8 mouse cellular contexts compared by ENCODE assay signal in genomic region chr2:116979561-116980391, GRCm38 (mm10).
DNase-seq lines count a peak whose midpoint lies in the region; ATAC-seq and TF ChIP-seq lines count a peak whose summit lies in the region.

No protein-coding gene starts in this region.

- no peak overlapping the region for H3K9ac ChIP-seq in heart, embryonic 11.5 days (ENCODE audit: low read depth, low read length)
- H3K9ac ChIP-seq in hindbrain, embryonic 16.5 days (ENCODE audit: low read depth, low read length), result no peak overlapping the region
- H3K9ac ChIP-seq in lung, postnatal 0 days (replicated peaks; ENCODE audit: low read depth), result no peak overlapping the region

- no peak overlapping the region for H3K27ac ChIP-seq in heart, embryonic 11.5 days (ENCODE audit: low read depth, low read length)
- H3K27ac ChIP-seq in hindbrain, embryonic 16.5 days (ENCODE audit: low read depth, low read length), result peak overlapping the region; percentile 8; the same call in 1 of the 2 replicates
- H3K27ac ChIP-seq in lung, postnatal 0 days (ENCODE audit: low read length), result peak overlapping the region; percentile 63; the same call in 1 of the 2 replicates

- H3K9me3 ChIP-seq in heart, embryonic 11.5 days (replicated peaks; ENCODE audit: control insufficient read depth, low read length), result no peaks in the 10 kb centered on the region
- H3K9me3 ChIP-seq in hindbrain, embryonic 16.5 days (ENCODE audit: control insufficient read depth, low read length), result no peaks in the 10 kb centered on the region
- no peaks in the 10 kb centered on the region for H3K9me3 ChIP-seq in lung, postnatal 0 days (ENCODE audit: low read length)

- H3K4me1 ChIP-seq in heart, embryonic 11.5 days (ENCODE audit: control insufficient read depth, insufficient read depth, low read length), result peaks cover 31% of the 10 kb centered on the region
- peaks cover 18% of the 10 kb centered on the region for H3K4me1 ChIP-seq in hindbrain, embryonic 16.5 days (ENCODE audit: control insufficient read depth, insufficient read depth, low read depth, low read length)
- peaks cover 13% of the 10 kb centered on the region for H3K4me1 ChIP-seq in lung, postnatal 0 days (ENCODE audit: insufficient read depth, low read depth, low read length)

- peak; percentile 74 to 86 for DNase-seq in heart, adult 18-20 months
- peak; percentile 86 for DNase-seq in Muller cell, postnatal 12 days (ENCODE audit: inconsistent ontology term)
- peak; percentile 50 for DNase-seq in forelimb bud, embryonic 11.5 days (ENCODE audit: low read depth, low spot score)
- peak; percentile 52 for DNase-seq in lung, postnatal 0 days (ENCODE audit: low spot score)
- DNase-seq in skeletal muscle tissue, adult 2 months (ENCODE audit: low read depth, low spot score), result peak; percentile 70

- H3K4me3 ChIP-seq in heart, embryonic 11.5 days (ENCODE audit: low read depth, low read length), result no peak overlapping the region
- no peak overlapping the region for H3K4me3 ChIP-seq in hindbrain, embryonic 16.5 days (ENCODE audit: low read length)
- no peak overlapping the region for H3K4me3 ChIP-seq in lung, postnatal 0 days (ENCODE audit: low read depth, low read length)

- H3K36me3 ChIP-seq in heart, embryonic 11.5 days (ENCODE audit: control insufficient read depth, insufficient read depth, low read length), result no peaks in the 10 kb centered on the region
- H3K36me3 ChIP-seq in hindbrain, embryonic 16.5 days (ENCODE audit: control insufficient read depth, insufficient read depth, low read length), result no peaks in the 10 kb centered on the region
- H3K36me3 ChIP-seq in lung, postnatal 0 days (ENCODE audit: insufficient read depth, low read length), result no peaks in the 10 kb centered on the region

- 11% methylated on average over 10 of the region's 10 CpGs for WGBS in heart, embryonic 11.5 days (ENCODE audit: insufficient replicate concordance)
- 9% methylated on average over 10 of the region's 10 CpGs for WGBS in hindbrain, embryonic 16.5 days
- WGBS in lung, postnatal 0 days, result 10% methylated on average over 10 of the region's 10 CpGs

- H3K4me2 ChIP-seq in heart, embryonic 11.5 days, result no peak overlapping the region
- no peak overlapping the region for H3K4me2 ChIP-seq in hindbrain, embryonic 16.5 days (ENCODE audit: low read length)
- no peak overlapping the region for H3K4me2 ChIP-seq in lung, postnatal 0 days (replicated peaks; ENCODE audit: low read depth, low read length)

- no peak for ATAC-seq in heart, embryonic 11.5 days (replicated peaks; ENCODE audit: insufficient number of reproducible peaks, low FRiP score, low TSS enrichment)
- ATAC-seq in hindbrain, embryonic 16.5 days, result no peak
- ATAC-seq in lung, postnatal 0 days, result no peak; the same call in 1 of the 2 replicates
- ATAC-seq in erythroid progenitor cell, adult 5-6 weeks (replicated peaks; ENCODE audit: low FRiP score, poor library complexity, severe bottlenecking), result no peak

- TF ChIP-seq CTCF in lung, postnatal 0 days (IDR thresholded peaks at IDR 0.05), result peak; percentile 15; the same call in 1 of the 2 replicates

- no peak for TF ChIP-seq EP300 in lung, postnatal 0 days (IDR thresholded peaks at IDR 0.05)

- no peaks in the 10 kb centered on the region for H3K27me3 ChIP-seq in heart, embryonic 11.5 days (ENCODE audit: control insufficient read depth, insufficient read depth, low read length)
- no peaks in the 10 kb centered on the region for H3K27me3 ChIP-seq in hindbrain, embryonic 16.5 days (replicated peaks; ENCODE audit: control insufficient read depth, insufficient read depth, low read length)
- no peaks in the 10 kb centered on the region for H3K27me3 ChIP-seq in lung, postnatal 0 days (replicated peaks; ENCODE audit: insufficient read depth, low read length)
